Mouse (Mus musculus) heart, postnatal 36 days (tissue): ENCODE measurements around the gene Gm29609. TPM values are rescaled to one million over a fixed set of nuclear protein-coding genes. Genes with fewer than 3 reads are reported as not detected.
A peak's percentile ranks its signal among the peaks of the same experiment; 100 is the strongest.
"Not testable (repeated sequence)": the region's sequence is repeated elsewhere in the genome, so short reads cannot be mapped to it uniquely, and the experiment has no call there.

Experiments
- DNase-seq, 2 experiments: peaks; one replicate each; pipeline ENCODE4 v3.0.0; 2021 to 2022
- intact Hi-C: fragments of 180-260 bp; cut with DNase I; formaldehyde crosslinking; loops from one replicate; pipeline ENCODE4 v1.15.1; 2025
- total RNA-seq, 2 experiments: library from RNA; stranded (reverse); gene quantifications; 2 replicates each; pipeline ENCODE4 v1.2.3; 2021

Gene Gm29609
- 1 to 10 TPM in 1 of 2 experiments, under 1 TPM in 1; 0.68 to 1.6 TPM for total RNA-seq

DNA sequence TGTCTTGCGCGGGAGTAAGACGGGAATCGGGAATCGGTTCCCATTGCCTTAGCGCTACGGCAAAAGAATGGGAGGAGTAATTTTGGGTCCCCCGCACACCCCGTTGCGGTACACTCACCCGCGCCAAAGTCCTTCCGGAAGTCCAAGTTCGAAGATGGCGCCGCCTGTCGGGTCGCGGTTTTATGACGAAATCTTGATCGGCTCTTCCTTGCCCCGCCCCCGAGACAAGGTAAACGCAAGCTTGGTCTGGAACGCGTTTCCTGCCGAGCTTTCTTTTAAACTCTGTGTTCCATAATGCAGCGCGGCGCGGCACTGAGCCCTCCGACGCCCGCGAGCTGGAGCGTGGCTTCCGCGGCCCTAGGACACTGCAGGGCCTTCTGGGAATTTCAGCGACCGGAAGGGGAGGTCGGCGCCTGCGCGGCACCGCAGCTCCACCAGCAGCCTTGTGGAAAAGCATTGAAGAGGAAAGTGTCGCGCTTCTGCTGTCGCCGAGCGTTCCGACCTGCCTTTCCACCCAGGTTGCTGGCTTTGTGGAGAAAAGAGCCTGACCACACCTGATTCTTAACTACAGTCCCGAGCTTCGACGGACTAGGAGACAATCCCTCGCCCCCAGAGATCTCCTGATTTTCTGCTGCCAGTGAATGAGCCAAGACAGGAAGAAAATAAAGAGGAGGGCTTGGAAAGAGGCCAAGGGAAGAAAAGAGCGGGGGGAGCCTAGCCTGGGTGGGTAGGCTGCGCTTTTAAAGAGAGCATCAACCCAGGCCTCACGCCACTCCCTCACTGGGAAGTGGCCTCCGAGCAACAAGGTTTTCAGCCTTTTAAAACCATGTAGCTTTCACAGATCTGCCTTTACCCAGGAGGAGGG, at the start of gene Gm29609, which contains the start of gene Gtf3c2:
Gene Gm29609 (minus strand): TSS at position 146 of the 865 bp plus-strand sequence.
Gene Gtf3c2 (minus strand): TSS at position 379 of the 865 bp plus-strand sequence.
- intact Hi-C loops, result loop anchor here (1.0 to 2.0 kb wide), 2 partner anchors 12 to 61 kb away; partner anchors contain the start of genes Gm9970 and Nrbp1
- DNase-seq, result peak; percentile 94 to 96

DNA sequence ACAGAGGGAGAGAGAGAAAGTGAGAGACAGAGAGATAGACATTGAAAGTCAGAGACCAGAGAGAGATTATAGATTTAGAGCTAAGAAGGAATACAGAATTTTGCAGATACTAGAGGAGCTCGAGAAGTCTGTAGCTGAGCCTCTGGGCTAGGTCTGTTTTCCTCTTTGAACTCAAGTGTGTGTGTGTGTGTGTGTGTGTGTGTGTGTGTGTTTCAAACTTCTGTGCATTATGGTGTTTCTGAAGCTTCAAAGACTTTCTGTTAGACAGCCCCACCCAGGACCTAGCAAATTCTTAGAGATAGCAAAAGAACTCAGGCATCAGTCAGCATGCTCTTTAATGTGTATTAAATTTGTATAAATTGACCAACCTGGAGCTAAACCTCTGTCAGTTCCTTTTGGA, 46.9 kb upstream of the Gm29609 start:
- DNase-seq, result no peak
- intact Hi-C loops, result no loop called here

DNA sequence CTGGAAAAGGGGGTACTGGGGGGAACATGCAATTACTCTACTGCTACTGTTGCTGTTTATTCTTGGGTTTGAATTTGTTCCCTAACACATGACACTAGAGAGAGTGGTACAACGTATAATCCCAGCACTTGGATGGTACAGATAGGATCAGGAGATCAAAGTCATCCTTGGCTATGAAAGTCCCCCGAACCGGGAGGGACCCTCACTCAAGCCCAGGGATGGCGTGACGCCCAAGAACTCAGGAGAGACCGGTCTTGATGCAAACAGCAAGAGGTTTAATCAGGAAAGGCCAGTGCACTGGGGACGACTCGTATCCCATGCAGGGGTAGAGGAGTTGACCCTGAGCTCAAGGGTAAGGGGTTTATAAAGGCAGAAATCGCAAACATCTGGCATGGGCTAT, 43.0 kb upstream of the Gm29609 start:
- no peak for DNase-seq
- intact Hi-C loops, result loop anchor here (5.0 kb wide), 2 partner anchors 70 to 105 kb away; partner anchors contain the start of gene Ift172

DNA sequence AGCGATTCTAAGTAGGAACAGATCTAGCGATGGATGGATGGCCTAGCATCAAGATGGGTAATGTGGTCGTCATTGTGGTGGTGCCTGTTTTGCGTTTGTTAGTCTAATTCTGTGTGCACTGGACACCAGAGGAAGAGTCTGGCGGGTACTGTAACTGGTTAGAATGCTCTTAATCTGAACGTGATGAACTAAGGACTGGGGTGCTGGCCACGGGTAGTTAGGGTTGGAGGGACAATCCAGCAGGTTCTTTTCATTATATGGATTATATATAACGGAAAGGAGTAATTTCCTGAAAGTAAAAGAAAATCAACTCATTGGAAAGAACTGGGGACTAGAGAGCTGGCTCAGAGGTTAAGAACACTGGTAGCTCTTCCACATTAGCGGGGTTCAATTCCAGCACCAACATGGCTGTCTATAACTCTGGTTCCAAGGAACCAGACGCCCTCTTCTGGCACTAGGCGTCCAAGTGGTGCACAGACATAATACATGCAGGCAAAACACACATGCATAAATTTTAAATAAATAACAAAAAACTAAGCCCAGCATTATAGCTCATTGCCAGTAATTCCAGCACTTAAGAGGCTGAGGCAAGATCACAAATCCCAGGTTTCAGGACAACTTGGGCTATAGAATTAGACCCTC, 41.7 kb upstream of the Gm29609 start:
- DNase-seq, result no peak
- intact Hi-C loops, result loop anchor here (1.0 to 5.0 kb wide), 4 partner anchors 19 to 106 kb away; partner anchors contain the start of genes Ift172, Nrbp1 and Zfp513

DNA sequence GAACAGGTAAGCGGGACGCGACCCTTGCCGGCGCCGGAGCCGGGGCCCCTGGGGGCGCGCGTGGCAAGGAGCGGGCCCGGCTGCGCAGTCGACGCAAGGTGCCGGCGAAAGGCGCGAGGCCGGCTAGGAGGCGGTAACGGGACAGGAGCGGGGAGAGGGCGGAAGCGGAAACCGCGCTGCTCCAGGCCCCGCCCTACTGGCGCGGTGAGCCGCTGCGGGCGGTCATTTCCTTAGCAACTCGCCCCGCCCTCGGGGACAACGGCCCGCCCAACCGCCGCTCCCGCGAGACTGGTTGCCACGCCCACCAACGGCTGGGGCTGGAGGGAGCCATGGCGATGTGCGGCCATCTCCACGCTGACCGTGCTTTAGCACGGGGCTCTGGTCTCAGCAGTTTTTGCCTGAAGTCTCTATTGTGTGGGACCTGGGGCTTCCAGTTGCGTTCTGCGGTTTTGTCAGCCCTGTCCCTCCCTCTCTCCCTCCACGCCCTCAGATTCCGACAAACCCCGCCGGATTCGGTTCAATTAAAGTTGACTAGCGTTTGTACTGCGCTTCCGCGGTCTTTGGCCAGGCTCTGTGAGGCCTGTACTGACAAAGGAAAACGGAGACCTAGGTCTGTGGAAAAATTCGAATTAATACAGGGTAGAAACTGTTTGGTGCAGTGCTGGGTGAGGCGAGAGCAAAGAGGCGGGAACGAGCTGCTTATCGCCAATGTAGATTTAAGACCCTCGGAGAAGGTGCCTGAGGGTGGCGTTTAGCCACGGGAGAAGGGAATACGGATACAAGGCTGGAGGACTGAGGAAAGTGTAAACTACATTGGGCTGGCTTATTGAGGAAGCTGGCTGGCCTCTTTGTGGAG, 41.0 kb upstream of the Gm29609 start, which contains the start of gene Ppm1g:
Gene Ppm1g (minus strand): TSS at position 240 of the 856 bp plus-strand sequence.
- peak; percentile 99 for DNase-seq
- intact Hi-C loops, result loop anchor here (1.0 to 5.0 kb wide), 4 partner anchors 18 to 107 kb away; partner anchors contain the start of genes Ift172, Nrbp1 and Zfp513

DNA sequence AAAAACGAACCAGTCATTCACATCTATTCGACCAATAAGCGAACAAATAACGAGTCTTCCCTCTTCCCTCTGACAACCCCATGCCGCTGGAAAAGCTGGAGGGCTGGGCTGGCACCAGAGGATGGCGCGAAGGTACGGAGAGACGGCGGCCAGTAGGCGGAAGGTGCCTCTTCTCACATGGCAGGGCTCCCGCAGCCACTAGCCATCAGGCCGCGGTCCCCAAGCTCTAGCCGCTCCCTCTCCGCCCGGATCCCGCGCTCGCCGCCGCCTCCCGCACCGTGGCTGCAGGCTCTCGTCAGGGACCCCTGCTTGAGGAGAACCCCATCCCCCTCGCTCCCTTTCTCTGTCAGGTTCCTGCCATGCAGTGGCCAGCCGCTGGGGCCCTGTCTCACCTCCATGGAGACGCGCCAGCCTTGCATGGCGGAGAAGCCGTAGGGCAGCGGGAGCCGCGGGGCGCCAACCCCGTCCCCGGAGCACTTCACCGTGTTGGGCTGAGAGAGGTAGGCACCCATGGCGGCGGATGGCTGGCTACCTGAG, 40.3 kb upstream of the Gm29609 start:
- no peak for DNase-seq
- intact Hi-C loops, result loop anchor here (2.0 to 5.0 kb wide), 3 partner anchors 17 to 107 kb away; partner anchors contain the start of genes Ift172 and Zfp513

DNA sequence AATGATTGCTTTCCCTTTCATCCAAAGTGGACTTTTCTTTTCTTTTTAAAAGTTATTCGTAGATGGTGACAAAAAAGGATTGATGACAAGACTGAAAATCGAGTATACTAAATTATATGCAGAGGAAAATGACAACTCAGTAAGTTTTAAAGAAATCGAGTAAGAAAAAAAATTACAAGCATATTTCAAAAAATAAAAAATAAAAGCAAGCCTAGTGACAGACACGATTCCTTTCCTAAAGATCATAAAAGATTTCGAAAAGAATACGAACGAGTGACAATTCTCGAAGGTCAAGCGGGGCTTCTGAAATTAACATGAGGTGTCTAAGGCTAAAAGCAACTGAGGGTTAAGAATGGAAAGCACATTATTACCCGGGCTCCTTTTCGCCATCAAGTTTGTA, 39.8 kb upstream of the Gm29609 start:
- no peak for DNase-seq
- intact Hi-C loops, result no loop called here

DNA sequence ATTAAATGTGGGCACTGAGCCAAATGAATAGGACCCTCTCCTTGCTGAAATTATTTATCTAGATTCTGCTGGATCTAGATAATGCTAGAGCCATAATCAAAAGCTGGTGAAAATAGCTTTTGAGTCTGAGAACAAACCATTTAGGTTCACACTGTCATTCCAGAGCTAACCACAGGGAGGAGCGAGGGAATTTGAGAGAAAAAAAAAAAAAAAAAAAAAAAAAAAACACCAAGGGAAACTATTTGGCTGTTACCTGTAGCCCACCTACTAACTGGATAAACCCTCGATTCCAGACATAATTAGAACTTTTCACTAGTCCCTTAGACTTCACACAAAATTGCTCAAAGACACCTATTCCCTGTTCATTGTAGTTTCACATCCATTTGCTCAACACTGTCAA, 39.4 kb upstream of the Gm29609 start:
- DNase-seq, result no peak
- intact Hi-C loops, result no loop called here

DNA sequence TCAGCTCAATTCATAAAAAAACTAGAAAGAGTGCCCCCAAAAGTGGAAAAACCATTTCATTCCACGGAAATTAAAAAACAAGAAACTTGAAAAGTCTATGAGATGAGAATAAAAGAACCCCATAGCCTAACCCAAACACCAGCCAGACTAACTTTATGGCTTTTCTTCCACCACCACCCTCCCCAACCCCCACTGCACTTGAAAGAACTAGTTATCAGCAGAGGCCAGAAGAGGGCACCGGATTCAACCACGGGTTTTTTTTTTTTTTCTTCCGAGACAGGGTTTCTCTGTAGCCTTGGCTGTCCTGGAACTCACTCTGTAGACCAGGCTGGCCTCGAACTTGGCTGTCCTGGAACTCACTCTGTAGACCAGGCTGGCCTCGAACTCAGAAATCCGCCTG, 38.6 kb upstream of the Gm29609 start:
- intact Hi-C loops, result no loop called here
- no peak for DNase-seq

DNA sequence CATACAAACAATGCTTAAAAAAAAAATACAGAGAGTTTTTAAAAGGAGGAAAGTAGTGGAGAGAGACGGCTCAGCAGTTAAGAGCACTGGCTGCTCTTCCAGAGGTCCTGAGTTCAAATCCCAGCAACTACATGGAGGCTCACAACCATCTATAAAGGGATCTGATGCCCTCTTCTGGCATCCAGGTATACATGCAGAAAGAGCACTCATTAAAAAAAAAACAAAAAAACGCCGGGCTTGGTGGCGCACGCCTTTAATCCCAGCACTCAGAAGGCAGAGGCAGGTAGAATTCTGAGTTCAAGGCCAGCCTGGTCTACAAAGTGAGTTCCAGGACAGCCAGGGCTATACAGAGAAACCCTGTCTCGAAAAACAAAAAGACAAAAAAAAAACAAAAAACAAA, 36.8 kb upstream of the Gm29609 start:
- intact Hi-C loops, DNase-seq: not testable (repeated sequence)

DNA sequence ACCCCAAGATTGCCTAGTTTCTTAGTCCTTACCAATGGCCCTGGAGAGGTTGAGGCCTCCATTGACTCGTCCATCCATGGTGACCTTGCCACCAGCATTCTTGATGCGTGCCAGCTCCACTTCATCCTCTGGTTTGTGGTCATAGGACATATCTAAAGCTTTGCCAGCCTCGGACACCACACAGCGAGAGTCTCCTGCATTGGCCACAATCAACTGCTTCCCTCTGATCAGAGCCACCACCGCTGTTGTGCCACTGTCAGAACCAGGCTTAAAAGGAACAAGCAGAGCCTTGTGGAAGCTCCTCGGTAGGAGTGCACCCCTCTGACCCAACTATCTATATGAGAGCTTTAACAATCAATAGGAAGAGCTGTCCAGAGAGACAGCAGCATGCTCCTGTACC, 24.7 kb upstream of the Gm29609 start:
- DNase-seq, result no peak
- intact Hi-C loops, result no loop called here

DNA sequence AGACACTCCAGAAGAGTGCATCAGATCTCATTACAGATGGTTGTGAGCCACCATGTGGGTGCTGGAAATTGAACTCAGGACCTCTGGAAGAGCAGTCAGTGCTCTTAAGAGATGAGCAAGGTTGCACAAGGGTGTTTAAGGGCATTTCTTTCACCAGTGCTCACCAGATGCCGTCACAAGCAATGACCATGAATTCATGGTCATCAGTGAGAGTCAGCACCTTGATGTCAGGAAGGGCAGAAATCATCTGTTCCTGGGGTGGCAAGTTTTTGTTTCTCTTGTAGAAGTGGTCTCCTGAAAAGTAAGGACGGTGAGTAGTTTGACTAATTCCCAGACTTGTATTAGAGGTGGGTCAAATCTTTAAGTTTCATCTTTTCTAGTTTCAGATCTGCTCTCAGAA, 24.2 kb upstream of the Gm29609 start:
- intact Hi-C loops, result loop anchor here (2.0 kb wide), 1 partner anchor 17 kb away; the partner anchor contains the start of gene Ppm1g
- no peak for DNase-seq

DNA sequence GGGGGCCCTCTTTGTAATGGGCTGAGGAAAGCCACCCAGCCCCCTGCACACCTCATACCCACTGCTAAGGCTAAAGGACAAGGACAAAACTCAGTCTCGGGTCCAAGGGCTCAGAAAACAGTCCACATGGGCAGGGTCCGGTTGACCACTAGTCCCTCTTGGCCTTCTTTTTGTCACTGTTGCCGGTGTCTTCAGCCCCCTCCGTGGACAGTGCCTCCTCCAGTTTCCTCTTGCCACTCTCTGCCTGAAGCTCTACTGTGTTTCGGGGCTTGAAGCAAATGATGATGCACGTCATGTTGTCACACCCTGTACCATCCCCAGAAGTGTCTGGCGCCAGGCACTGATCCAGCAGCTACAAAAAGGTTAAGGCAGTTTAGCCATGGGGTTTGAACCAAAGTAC, 23.2 kb upstream of the Gm29609 start:
- DNase-seq, result no peak
- intact Hi-C loops, result loop anchor here (2.0 kb wide), 1 partner anchor 18 kb away; the partner anchor contains the start of gene Ppm1g

DNA sequence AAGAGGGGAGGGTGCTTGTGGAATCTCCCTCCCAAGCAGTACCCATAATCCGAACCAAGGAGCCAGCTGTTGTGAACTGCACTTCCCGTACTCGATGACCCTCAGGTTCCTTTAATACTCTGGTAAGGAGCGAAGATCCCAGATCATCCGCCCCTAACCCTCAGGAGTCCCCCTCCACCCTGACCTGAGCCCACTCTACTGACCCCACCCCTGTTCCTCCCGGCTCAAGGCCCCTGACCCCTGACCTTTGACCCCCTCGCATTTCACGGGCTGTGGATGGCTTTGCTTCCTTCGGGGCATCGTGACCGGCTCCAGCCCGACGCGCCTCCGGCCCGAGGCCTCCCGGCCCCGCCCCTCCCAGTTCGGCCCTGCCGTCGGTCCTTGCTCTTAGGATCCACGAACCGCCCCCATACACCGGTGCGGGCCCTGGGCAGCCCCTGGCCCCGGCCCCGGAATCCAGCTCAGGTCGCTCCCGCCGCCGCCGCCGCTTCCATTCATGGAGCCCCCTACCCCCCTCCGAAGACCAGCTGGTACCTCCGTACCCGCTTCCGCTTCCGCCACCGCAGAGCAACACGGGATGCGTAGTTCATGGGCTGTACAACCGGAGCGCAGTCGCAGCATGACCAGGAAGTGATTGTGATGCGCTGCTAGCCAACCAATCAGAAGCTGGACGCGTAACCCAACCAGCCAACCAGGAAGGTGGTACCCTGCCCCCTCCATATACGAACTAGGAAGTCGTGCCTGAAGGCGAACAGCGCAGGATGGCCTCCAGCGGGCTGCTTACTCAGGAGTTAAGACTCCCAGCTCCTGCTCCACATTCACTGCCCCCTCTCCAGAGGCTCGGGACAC, 22.3 kb upstream of the Gm29609 start, which contains the start of gene Zfp513:
Gene Zfp513 (minus strand): TSS at position 562 of the 849 bp plus-strand sequence.
- DNase-seq, result peak; percentile 91 to 92
- intact Hi-C loops, result loop anchor here (2.0 kb wide), 1 partner anchor 19 kb away; the partner anchor contains the start of gene Ppm1g

DNA sequence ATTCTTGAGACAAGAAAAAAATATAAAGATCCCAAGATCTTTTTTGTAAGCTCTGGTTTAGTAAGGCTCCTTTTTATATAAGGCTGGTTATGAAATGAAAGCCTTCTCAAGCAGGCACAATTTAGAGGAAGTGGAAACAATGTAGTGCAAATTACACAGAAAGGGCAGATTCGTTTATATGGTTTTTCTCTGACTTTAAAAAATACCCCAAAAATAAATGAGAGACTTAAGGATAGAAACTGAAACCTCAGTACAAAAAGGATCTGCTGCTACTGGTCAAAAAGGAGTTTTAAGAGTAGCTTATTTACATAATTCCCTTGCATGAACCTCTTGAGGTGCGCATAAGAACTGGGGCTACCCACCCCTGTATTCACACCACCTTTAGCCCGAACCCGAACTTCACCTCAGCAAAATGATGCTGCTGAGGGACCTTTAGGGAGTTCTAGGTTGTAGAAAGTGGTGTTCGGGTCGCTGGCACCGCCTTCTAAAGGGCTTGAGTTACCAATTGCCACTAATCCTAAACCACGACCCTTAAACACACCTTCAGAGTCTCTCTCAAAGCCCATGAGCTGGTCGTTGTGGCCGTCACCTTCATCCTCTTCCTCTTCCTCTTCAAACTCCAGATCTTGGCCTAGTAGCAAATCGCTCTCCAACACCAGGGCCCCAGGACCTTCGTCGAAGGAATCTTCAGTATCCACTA, 21.5 kb upstream of the Gm29609 start:
- intact Hi-C loops, result no loop called here
- peak in 1 of 2 experiments; percentile 11 for DNase-seq

DNA sequence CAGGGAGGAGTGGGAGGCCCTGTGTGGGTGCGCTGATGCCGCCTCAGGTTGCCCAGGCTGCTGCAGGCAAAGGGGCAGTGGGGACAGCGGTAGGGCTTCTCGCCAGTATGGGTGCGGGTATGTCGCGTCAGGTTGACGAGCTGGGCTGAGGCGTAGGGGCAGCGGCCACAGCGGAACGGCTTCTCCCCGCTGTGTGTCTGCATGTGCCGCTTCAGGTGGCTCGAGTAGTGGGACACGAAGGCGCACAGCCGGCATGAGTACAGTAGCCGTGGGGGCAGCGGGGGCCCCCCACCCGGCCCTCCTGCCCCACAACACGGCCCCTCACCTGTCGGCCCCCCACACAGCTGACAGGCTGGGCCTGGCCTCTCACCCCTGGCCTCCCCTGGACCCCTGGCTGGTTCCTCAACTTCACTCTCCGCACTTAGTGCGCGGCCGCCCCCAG, 20.6 kb upstream of the Gm29609 start:
- DNase-seq, result peak in 1 of 2 experiments; percentile 16
- intact Hi-C loops, result no loop called here

DNA sequence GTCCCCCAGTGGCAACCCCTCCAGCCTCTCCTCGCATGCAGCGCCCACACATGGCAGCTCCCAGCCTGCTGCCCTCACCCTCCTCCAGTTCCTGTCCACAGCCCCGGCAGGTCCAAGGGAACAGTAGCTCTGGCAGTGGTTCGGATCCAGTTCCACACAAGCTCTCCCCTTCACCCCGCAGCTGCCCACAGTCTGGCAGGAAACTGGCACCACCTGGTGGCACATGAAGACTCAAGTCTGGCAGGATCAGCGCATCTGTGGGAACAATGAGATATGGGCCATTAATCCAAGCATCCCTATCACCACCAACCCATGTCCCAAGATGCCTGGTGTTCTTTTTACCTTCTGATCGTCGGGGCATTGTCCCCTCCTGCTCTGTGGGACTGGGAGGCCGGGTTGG, 20.2 kb upstream of the Gm29609 start:
- no peak for DNase-seq
- intact Hi-C loops, result no loop called here

DNA sequence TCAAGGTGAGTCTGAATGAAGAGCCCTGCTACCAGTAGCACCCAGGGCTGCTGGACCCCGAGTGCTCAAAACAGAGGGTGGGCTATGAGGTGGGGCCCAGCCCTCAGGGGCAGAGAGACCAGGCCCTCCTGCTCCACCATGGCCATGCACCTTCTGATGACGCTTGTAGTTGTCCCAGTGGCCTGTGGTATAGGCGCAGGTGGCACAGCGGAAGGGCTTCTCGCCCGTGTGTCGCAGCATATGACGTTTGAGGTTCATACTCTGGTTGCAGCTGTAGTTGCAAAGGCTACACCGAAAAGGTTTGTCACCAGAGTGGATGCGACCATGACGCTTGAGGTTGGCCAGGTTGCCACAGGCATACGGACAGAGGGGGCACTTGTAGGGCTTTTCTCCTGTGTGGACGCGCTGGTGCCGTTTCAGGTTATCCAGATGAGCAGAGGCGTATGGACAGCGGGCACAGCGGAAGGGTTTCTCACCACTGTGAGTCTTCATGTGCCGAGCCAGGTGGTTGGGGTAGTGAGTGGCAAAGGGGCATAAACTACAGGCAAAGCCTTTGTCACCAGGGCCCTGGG, 19.7 kb upstream of the Gm29609 start:
- intact Hi-C loops, result no loop called here

More for the DNA sequence above, 19.7 kb upstream of the Gm29609 start:
- no peak for DNase-seq
